Mouse (Mus musculus) midbrain, postnatal 0 days (tissue): ENCODE measurements around the gene Fam90a1a. TPM values are rescaled to one million over a fixed set of nuclear protein-coding genes. Genes with fewer than 3 reads are reported as not detected.

ENCODE experiments used
- ATAC-seq: fragments of 200-750 bp; cut with Nextera tagmentation; 2 replicates; pipeline ENCODE4 v1.8.0; 2017; ENCODE audit warnings: moderate number of reproducible peaks, mild to moderate bottlenecking, moderate TSS enrichment, moderate library complexity; ENCODE audit not compliant: low FRiP score
- DNase-seq: peaks from one replicate; pipeline ENCODE4 v3.0.0-alpha.2; 2015; ENCODE audit warnings: low spot score
- H3K27ac ChIP-seq: fragments of 300-500 bp; sonication (generic); 2 replicates; pipeline ENCODE4 v1.5.1; 2014; ENCODE audit warnings: low read depth, mild to moderate bottlenecking, low read length, mixed read lengths
- H3K27me3 ChIP-seq: fragments of 300-500 bp; sonication (generic); 2 replicates; pipeline ENCODE4 v1.6.1; 2014; ENCODE audit warnings: low read length, control low read depth, mixed read lengths; ENCODE audit not compliant: insufficient read depth
- H3K36me3 ChIP-seq: fragments of 300-500 bp; sonication (generic); 2 replicates; pipeline ENCODE4 v1.6.1; 2014; ENCODE audit warnings: low read length, control low read depth, mixed read lengths; ENCODE audit not compliant: insufficient read depth
- H3K4me1 ChIP-seq: fragments of 300-500 bp; sonication (generic); 2 replicates; pipeline ENCODE4 v1.6.1; 2014; ENCODE audit warnings: mild to moderate bottlenecking, control low read depth, antibody characterized with exemption, low read length, mixed read lengths; ENCODE audit not compliant: insufficient read depth
- H3K4me2 ChIP-seq: fragments of 300-500 bp; sonication (generic); 2 replicates; pipeline ENCODE4 v1.6.1; 2014; ENCODE audit warnings: low read depth, mild to moderate bottlenecking, low read length, mixed read lengths; ENCODE audit not compliant: poor library complexity, severe bottlenecking
- H3K4me3 ChIP-seq: fragments of 300-500 bp; sonication (generic); 2 replicates; pipeline ENCODE4 v1.5.1; 2014; ENCODE audit warnings: low read depth, mild to moderate bottlenecking, low read length, moderate library complexity
- H3K9ac ChIP-seq: fragments of 300-500 bp; sonication (generic); replicated peaks from 2 replicates; pipeline ENCODE4 v1.6.1; 2014; ENCODE audit warnings: mild to moderate bottlenecking, low read length, moderate library complexity, mixed read lengths; ENCODE audit not compliant: poor library complexity, severe bottlenecking
- H3K9me3 ChIP-seq: fragments of 300-500 bp; sonication (generic); 2 replicates; pipeline ENCODE4 v1.6.1; 2016; ENCODE audit warnings: low read length, control low read depth
- CTCF ChIP-seq: IDR thresholded peaks from 2 replicates; pipeline ENCODE4 v1.5.1; 2016; ENCODE audit warnings: antibody characterized with exemption, mild to moderate bottlenecking
- WGBS: fragments of 180-500 bp; shearing (Covaris S2); extraction: QIAGEN DNeasy Blood & Tissue Kit; methylation state at CpG from one replicate; pipeline ENCODE4 v1.1.7; 2014; 5-methylcytosine and 5-hydroxymethylcytosine counted together
- polyA plus RNA-seq: library from polyadenylated mRNA; unstranded; fragments of >200 nt; fragmentation: Nextera tagmentation; extraction: Ambion mirVana; gene quantifications from 2 replicates; pipeline ENCODE4 v1.2.1, GENCODE M21; 2015
- total RNA-seq: library from RNA; depleted of rRNA; stranded (reverse); fragments of >200 nt; gene quantifications from 2 replicates; pipeline ENCODE4 v1.2.3, GENCODE M21; 2014

Gene Fam90a1a
- total and polyA plus RNA-seq, 2 experiments from 2014 or later, result not detected

- Histone ChIP-seq H3K4me1 (no peaks in the 10 kb centered on the region), H3K4me3 (no peak within 1 kb of the TSS), H3K27me3 (no peaks in the 10 kb centered on the region), H3K9me3 (no peaks in the 10 kb centered on the region), H3K9ac (no peak within 1 kb of the TSS), H3K4me2 (no peak within 1 kb of the TSS), H3K36me3 (no peaks in the 10 kb centered on the region), H3K27ac (no peak within 1 kb of the TSS)
- DNase-seq (no peak), ATAC-seq (no peak)
- 83% methylated on average over 6 of the region's 6 CpGs for WGBS
- TF ChIP-seq CTCF, result no peak
Measured at GRCm38 (mm10) chr8:21946462-21946861, 12.1 kb upstream of the Fam90a1a start, which contains the start of gene Defb13. Gene Defb13, plus strand, starts transcription at chr8:21946762.

- H3K4me3 ChIP-seq, result no peak overlapping the region
- no peaks in the 10 kb centered on the region for H3K36me3 ChIP-seq
- no peaks in the 10 kb centered on the region for H3K4me1 ChIP-seq
- peak; percentile 14 for DNase-seq
- ATAC-seq, result 0 out of 2 replicates have a peak, but pooled peaks have one; percentile 20
- no peak for TF ChIP-seq CTCF
- H3K4me2 ChIP-seq, result no peak overlapping the region
- 65% methylated on average over 9 of the region's 9 CpGs for WGBS
- H3K9me3 ChIP-seq, result no peaks in the 10 kb centered on the region
- H3K27me3 ChIP-seq, result no peaks in the 10 kb centered on the region
- H3K27ac ChIP-seq, result no peak overlapping the region
- no peak overlapping the region for H3K9ac ChIP-seq
Measured at GRCm38 (mm10) chr8:21947311-21948017, 11.1 kb upstream of the Fam90a1a start.

- TF ChIP-seq CTCF, result peak; percentile 89
- no peak overlapping the region for H3K27ac ChIP-seq
- H3K4me2 ChIP-seq, result no peak overlapping the region
- 6% methylated on average over 9 of the region's 9 CpGs for WGBS
- H3K4me3 ChIP-seq, result no peak overlapping the region
- no peak overlapping the region for H3K9ac ChIP-seq
- ATAC-seq, result no peak
- DNase-seq, result peak; percentile 69
- no peaks in the 10 kb centered on the region for H3K4me1 ChIP-seq
- H3K27me3 ChIP-seq, result no peaks in the 10 kb centered on the region
- H3K9me3 ChIP-seq, result no peaks in the 10 kb centered on the region
- no peaks in the 10 kb centered on the region for H3K36me3 ChIP-seq
Measured at GRCm38 (mm10) chr8:21955321-21955720, 3.2 kb upstream of the Fam90a1a start.

GRCm38 (mm10) chr8:21956336-21956735, 2.2 kb upstream of the Fam90a1a start:
- DNase-seq (no peak), ATAC-seq (no peak; the same call in 1 of the 2 replicates)
- Histone ChIP-seq H3K9ac (no peak overlapping the region), H3K4me3 (no peak overlapping the region), H3K4me2 (no peak overlapping the region), H3K27me3 (no peaks in the 10 kb centered on the region), H3K36me3 (no peaks in the 10 kb centered on the region), H3K4me1 (no peaks in the 10 kb centered on the region), H3K9me3 (no peaks in the 10 kb centered on the region), H3K27ac (no peak overlapping the region)
- WGBS, result 81% methylated on average over 3 of the region's 3 CpGs
- TF ChIP-seq CTCF, result no peak

- H3K9me3 ChIP-seq, result no peaks in the 10 kb centered on the region
- no peak for TF ChIP-seq CTCF
- ATAC-seq, result no peak
- WGBS, result 80% methylated on average over 1 of the region's 1 CpGs
- DNase-seq, result no peak
- H3K9ac ChIP-seq, result no peak overlapping the region
- no peaks in the 10 kb centered on the region for H3K4me1 ChIP-seq
- H3K4me2 ChIP-seq, result no peak overlapping the region
- no peak overlapping the region for H3K27ac ChIP-seq
- no peak overlapping the region for H3K4me3 ChIP-seq
- H3K36me3 ChIP-seq, result no peaks in the 10 kb centered on the region
- no peaks in the 10 kb centered on the region for H3K27me3 ChIP-seq
Measured at GRCm38 (mm10) chr8:21966646-21967045, 8.1 kb downstream of the Fam90a1a start.

- Histone ChIP-seq H3K27me3 (no peaks in the 10 kb centered on the region), H3K36me3 (no peaks in the 10 kb centered on the region), H3K4me1 (no peaks in the 10 kb centered on the region), H3K27ac (no peak within 1 kb of the TSS), H3K4me3 (no peak within 1 kb of the TSS), H3K4me2 (no peak within 1 kb of the TSS), H3K9ac (no peak within 1 kb of the TSS), H3K9me3 (no peaks in the 10 kb centered on the region)
- no peak for DNase-seq
- 92% methylated on average over 3 of the region's 3 CpGs for WGBS
- ATAC-seq, result no peak
- no peak for TF ChIP-seq CTCF
Measured at GRCm38 (mm10) chr8:21969475-21969874, 11.0 kb downstream of the Fam90a1a start, which contains the start of gene Ccdc70. Gene Ccdc70, plus strand, starts transcription at chr8:21969775.
